Mouse (Mus musculus): ENCODE results near the gene Evl. TPM values are rescaled to one million over a fixed set of nuclear protein-coding genes. Genes with fewer than 3 reads are reported as not detected.

The Evl gene
- polyA plus RNA-seq, 1 experiment = 80.6 TPM

GRCm38 (mm10) chr12:108678366-108678765 is 123.8 kb downstream of the Evl start:
- Histone ChIP-seq H3K4me3 (replicated peaks; ENCODE audit: control insufficient read depth, low read depth, low read length) (no peak overlapping the region), H3K4me1 (ENCODE audit: control insufficient read depth, insufficient read depth, low read length) (no peaks in the 10 kb centered on the region), H3K27ac (ENCODE audit: control insufficient read depth, insufficient read depth, low read depth, low read length, poor library complexity) (no peak overlapping the region)
- TF ChIP-seq CTCF (IDR thresholded peaks at IDR 0.05; ENCODE audit: control insufficient read depth, insufficient read depth, low read length) = no peak
- TF ChIP-seq POLR2A (IDR thresholded peaks at IDR 0.05; ENCODE audit: borderline replicate concordance, control insufficient read depth, low read depth, low read length) = no peak
- WGBS = 72% methylated on average over 4 of the region's 4 CpGs

GRCm38 (mm10) chr12:108680861-108681260 is 126.3 kb downstream of the Evl start:
- H3K4me1 ChIP-seq (ENCODE audit: control insufficient read depth, insufficient read depth, low read length) = no peaks in the 10 kb centered on the region
- no peak overlapping the region for H3K4me3 ChIP-seq (replicated peaks; ENCODE audit: control insufficient read depth, low read depth, low read length)
- WGBS = 85% methylated on average over 8 of the region's 8 CpGs
- no peak overlapping the region for H3K27ac ChIP-seq (ENCODE audit: control insufficient read depth, insufficient read depth, low read depth, low read length, poor library complexity)
- TF ChIP-seq POLR2A (IDR thresholded peaks at IDR 0.05; ENCODE audit: borderline replicate concordance, control insufficient read depth, low read depth, low read length) (no peak), CTCF (IDR thresholded peaks at IDR 0.05; ENCODE audit: control insufficient read depth, insufficient read depth, low read length) (no peak)

- TF ChIP-seq POLR2A (IDR thresholded peaks at IDR 0.05; ENCODE audit: borderline replicate concordance, control insufficient read depth, low read depth, low read length) (no peak), CTCF (IDR thresholded peaks at IDR 0.05; ENCODE audit: control insufficient read depth, insufficient read depth, low read length) (no peak)
- no peak overlapping the region for H3K4me3 ChIP-seq (replicated peaks; ENCODE audit: control insufficient read depth, low read depth, low read length)
- WGBS = 70% methylated on average over 13 of the region's 13 CpGs
- H3K4me1 ChIP-seq (ENCODE audit: control insufficient read depth, insufficient read depth, low read length) = no peaks in the 10 kb centered on the region
- no peak overlapping the region for H3K27ac ChIP-seq (ENCODE audit: control insufficient read depth, insufficient read depth, low read depth, low read length, poor library complexity)
Measured at GRCm38 (mm10) chr12:108682240-108683023, 127.9 kb downstream of the Evl start.

GRCm38 (mm10) chr12:108686463-108686862 is 131.9 kb downstream of the Evl start:
- no peak overlapping the region for H3K4me3 ChIP-seq (replicated peaks; ENCODE audit: control insufficient read depth, low read depth, low read length)
- 59% methylated on average over 6 of the region's 6 CpGs for WGBS
- no peak overlapping the region for H3K27ac ChIP-seq (ENCODE audit: control insufficient read depth, insufficient read depth, low read depth, low read length, poor library complexity)
- H3K4me1 ChIP-seq (ENCODE audit: control insufficient read depth, insufficient read depth, low read length) = no peaks in the 10 kb centered on the region
- TF ChIP-seq CTCF (IDR thresholded peaks at IDR 0.05; ENCODE audit: control insufficient read depth, insufficient read depth, low read length) (no peak), POLR2A (IDR thresholded peaks at IDR 0.05; ENCODE audit: borderline replicate concordance, control insufficient read depth, low read depth, low read length) (no peak)

GRCm38 (mm10) chr12:108686926-108687325 is 132.4 kb downstream of the Evl start:
- no peak overlapping the region for H3K27ac ChIP-seq (ENCODE audit: control insufficient read depth, insufficient read depth, low read depth, low read length, poor library complexity)
- no peaks in the 10 kb centered on the region for H3K4me1 ChIP-seq (ENCODE audit: control insufficient read depth, insufficient read depth, low read length)
- WGBS = 77% methylated on average over 6 of the region's 6 CpGs
- no peak for TF ChIP-seq POLR2A (IDR thresholded peaks at IDR 0.05; ENCODE audit: borderline replicate concordance, control insufficient read depth, low read depth, low read length)
- TF ChIP-seq CTCF (IDR thresholded peaks at IDR 0.05; ENCODE audit: control insufficient read depth, insufficient read depth, low read length) = no peak
- no peak overlapping the region for H3K4me3 ChIP-seq (replicated peaks; ENCODE audit: control insufficient read depth, low read depth, low read length)

- H3K27ac ChIP-seq (ENCODE audit: control insufficient read depth, insufficient read depth, low read depth, low read length, poor library complexity) = no peak overlapping the region
- WGBS = 85% methylated on average over 9 of the region's 9 CpGs
- no peaks in the 10 kb centered on the region for H3K4me1 ChIP-seq (ENCODE audit: control insufficient read depth, insufficient read depth, low read length)
- H3K4me3 ChIP-seq (replicated peaks; ENCODE audit: control insufficient read depth, low read depth, low read length) = no peak overlapping the region
- TF ChIP-seq CTCF (IDR thresholded peaks at IDR 0.05; ENCODE audit: control insufficient read depth, insufficient read depth, low read length) (no peak), POLR2A (IDR thresholded peaks at IDR 0.05; ENCODE audit: borderline replicate concordance, control insufficient read depth, low read depth, low read length) (no peak)
Measured at GRCm38 (mm10) chr12:108689167-108689566, 134.6 kb downstream of the Evl start.

GRCm38 (mm10) chr12:108690529-108690928 is 136.0 kb downstream of the Evl start:
- no peak overlapping the region for H3K4me3 ChIP-seq (replicated peaks; ENCODE audit: control insufficient read depth, low read depth, low read length)
- 56% methylated on average over 9 of the region's 9 CpGs for WGBS
- no peak for TF ChIP-seq CTCF (IDR thresholded peaks at IDR 0.05; ENCODE audit: control insufficient read depth, insufficient read depth, low read length)
- no peak for TF ChIP-seq POLR2A (IDR thresholded peaks at IDR 0.05; ENCODE audit: borderline replicate concordance, control insufficient read depth, low read depth, low read length)
- no peak overlapping the region for H3K27ac ChIP-seq (ENCODE audit: control insufficient read depth, insufficient read depth, low read depth, low read length, poor library complexity)
- no peaks in the 10 kb centered on the region for H3K4me1 ChIP-seq (ENCODE audit: control insufficient read depth, insufficient read depth, low read length)

GRCm38 (mm10) chr12:108693592-108693991 is 139.1 kb downstream of the Evl start:
- Histone ChIP-seq H3K4me3 (replicated peaks; ENCODE audit: control insufficient read depth, low read depth, low read length) (no peak overlapping the region), H3K4me1 (ENCODE audit: control insufficient read depth, insufficient read depth, low read length) (no peaks in the 10 kb centered on the region), H3K27ac (ENCODE audit: control insufficient read depth, insufficient read depth, low read depth, low read length, poor library complexity) (no peak overlapping the region)
- TF ChIP-seq POLR2A (IDR thresholded peaks at IDR 0.05; ENCODE audit: borderline replicate concordance, control insufficient read depth, low read depth, low read length) (no peak), CTCF (IDR thresholded peaks at IDR 0.05; ENCODE audit: control insufficient read depth, insufficient read depth, low read length) (no peak)
- 77% methylated on average over 2 of the region's 2 CpGs for WGBS
